Mouse (Mus musculus): ENCODE measurements at regions not wholly inside any gene's neighbourhood (a gene's known extent, or its start where the extent isn't known, plus 50 kb on each side); places are given as distances from the start of the nearest gene placed in this dataset.

GRCm38 (mm10) chr8:107642241-107642640 is 54.0 kb upstream of the Psmd7 start:
- no peaks in the 10 kb centered on the region for H3K4me1 ChIP-seq (ENCODE audit: control insufficient read depth, insufficient read depth, low read length)
- H3K27ac ChIP-seq (ENCODE audit: insufficient read depth, low read length) = no peak overlapping the region
- no peak for TF ChIP-seq POLR2A (IDR thresholded peaks at IDR 0.05; ENCODE audit: extremely low read depth, insufficient read depth, low read length)
- no peak for TF ChIP-seq CTCF (IDR thresholded peaks at IDR 0.05; ENCODE audit: extremely low read depth, insufficient read depth, low read length)
- H3K4me3 ChIP-seq (ENCODE audit: insufficient read depth, low read length) = no peak overlapping the region

- TF ChIP-seq CTCF (IDR thresholded peaks at IDR 0.05; ENCODE audit: extremely low read depth, insufficient read depth, low read length) (no peak), POLR2A (IDR thresholded peaks at IDR 0.05; ENCODE audit: extremely low read depth, insufficient read depth, low read length) (no peak)
- Histone ChIP-seq H3K27ac (ENCODE audit: insufficient read depth, low read length) (no peak overlapping the region), H3K4me3 (ENCODE audit: insufficient read depth, low read length) (no peak overlapping the region), H3K4me1 (ENCODE audit: control insufficient read depth, insufficient read depth, low read length) (no peaks in the 10 kb centered on the region)
Measured at GRCm38 (mm10) chr8:107647936-107648335, 59.7 kb upstream of the Psmd7 start.

GRCm38 (mm10) chr8:107650306-107650705 is 62.0 kb upstream of the Psmd7 start:
- TF ChIP-seq CTCF (IDR thresholded peaks at IDR 0.05; ENCODE audit: extremely low read depth, insufficient read depth, low read length) (no peak), POLR2A (IDR thresholded peaks at IDR 0.05; ENCODE audit: extremely low read depth, insufficient read depth, low read length) (no peak)
- Histone ChIP-seq H3K4me1 (ENCODE audit: control insufficient read depth, insufficient read depth, low read length) (no peaks in the 10 kb centered on the region), H3K27ac (ENCODE audit: insufficient read depth, low read length) (no peak overlapping the region), H3K4me3 (ENCODE audit: insufficient read depth, low read length) (no peak overlapping the region)

GRCm38 (mm10) chr8:107651424-107651823 is 63.2 kb upstream of the Psmd7 start:
- Histone ChIP-seq H3K27ac (ENCODE audit: insufficient read depth, low read length) (no peak overlapping the region), H3K4me1 (ENCODE audit: control insufficient read depth, insufficient read depth, low read length) (no peaks in the 10 kb centered on the region), H3K4me3 (ENCODE audit: insufficient read depth, low read length) (no peak overlapping the region)
- no peak for TF ChIP-seq CTCF (IDR thresholded peaks at IDR 0.05; ENCODE audit: extremely low read depth, insufficient read depth, low read length)

GRCm38 (mm10) chr8:107652226-107652625 is 64.0 kb upstream of the Psmd7 start:
- H3K4me1 ChIP-seq (ENCODE audit: control insufficient read depth, insufficient read depth, low read length) = no peaks in the 10 kb centered on the region
- H3K27ac ChIP-seq (ENCODE audit: insufficient read depth, low read length) = no peak overlapping the region
- no peak overlapping the region for H3K4me3 ChIP-seq (ENCODE audit: insufficient read depth, low read length)
- TF ChIP-seq CTCF (IDR thresholded peaks at IDR 0.05; ENCODE audit: extremely low read depth, insufficient read depth, low read length) (no peak), POLR2A (IDR thresholded peaks at IDR 0.05; ENCODE audit: extremely low read depth, insufficient read depth, low read length) (no peak)

GRCm38 (mm10) chr8:107653711-107654110 is 65.4 kb upstream of the Psmd7 start:
- H3K4me1 ChIP-seq (ENCODE audit: control insufficient read depth, insufficient read depth, low read length) = no peaks in the 10 kb centered on the region
- H3K4me3 ChIP-seq (ENCODE audit: insufficient read depth, low read length) = no peak overlapping the region
- no peak overlapping the region for H3K27ac ChIP-seq (ENCODE audit: insufficient read depth, low read length)
- TF ChIP-seq CTCF (IDR thresholded peaks at IDR 0.05; ENCODE audit: extremely low read depth, insufficient read depth, low read length) (no peak), POLR2A (IDR thresholded peaks at IDR 0.05; ENCODE audit: extremely low read depth, insufficient read depth, low read length) (no peak)

- no peak overlapping the region for H3K4me3 ChIP-seq (ENCODE audit: insufficient read depth, low read length)
- no peak overlapping the region for H3K27ac ChIP-seq (ENCODE audit: insufficient read depth, low read length)
- H3K4me1 ChIP-seq (ENCODE audit: control insufficient read depth, insufficient read depth, low read length) = no peaks in the 10 kb centered on the region
- TF ChIP-seq CTCF (IDR thresholded peaks at IDR 0.05; ENCODE audit: extremely low read depth, insufficient read depth, low read length) (no peak), POLR2A (IDR thresholded peaks at IDR 0.05; ENCODE audit: extremely low read depth, insufficient read depth, low read length) (no peak)
Measured at GRCm38 (mm10) chr8:107656622-107657021, 68.4 kb upstream of the Psmd7 start.

GRCm38 (mm10) chr8:107657741-107658140 is 69.5 kb upstream of the Psmd7 start:
- Histone ChIP-seq H3K4me1 (ENCODE audit: control insufficient read depth, insufficient read depth, low read length) (no peaks in the 10 kb centered on the region), H3K27ac (ENCODE audit: insufficient read depth, low read length) (no peak overlapping the region), H3K4me3 (ENCODE audit: insufficient read depth, low read length) (no peak overlapping the region)
- no peak for TF ChIP-seq POLR2A (IDR thresholded peaks at IDR 0.05; ENCODE audit: extremely low read depth, insufficient read depth, low read length)
- TF ChIP-seq CTCF (IDR thresholded peaks at IDR 0.05; ENCODE audit: extremely low read depth, insufficient read depth, low read length) = no peak

- Histone ChIP-seq H3K4me3 (ENCODE audit: insufficient read depth, low read length) (no peak overlapping the region), H3K27ac (ENCODE audit: insufficient read depth, low read length) (no peak overlapping the region), H3K4me1 (ENCODE audit: control insufficient read depth, insufficient read depth, low read length) (no peaks in the 10 kb centered on the region)
- no peak for TF ChIP-seq CTCF (IDR thresholded peaks at IDR 0.05; ENCODE audit: extremely low read depth, insufficient read depth, low read length)
- TF ChIP-seq POLR2A (IDR thresholded peaks at IDR 0.05; ENCODE audit: extremely low read depth, insufficient read depth, low read length) = no peak
Measured at GRCm38 (mm10) chr8:107658386-107658785, 70.1 kb upstream of the Psmd7 start.

- H3K4me1 ChIP-seq (ENCODE audit: control insufficient read depth, insufficient read depth, low read length) = no peaks in the 10 kb centered on the region
- H3K4me3 ChIP-seq (ENCODE audit: insufficient read depth, low read length) = no peak overlapping the region
- H3K27ac ChIP-seq (ENCODE audit: insufficient read depth, low read length) = no peak overlapping the region
- TF ChIP-seq POLR2A (IDR thresholded peaks at IDR 0.05; ENCODE audit: extremely low read depth, insufficient read depth, low read length) = no peak
- TF ChIP-seq CTCF (IDR thresholded peaks at IDR 0.05; ENCODE audit: extremely low read depth, insufficient read depth, low read length) = no peak
Measured at GRCm38 (mm10) chr8:107660624-107661023, 72.4 kb upstream of the Psmd7 start.

GRCm38 (mm10) chr8:107669608-107670007 is 81.3 kb upstream of the Psmd7 start:
- no peak overlapping the region for H3K27ac ChIP-seq (ENCODE audit: insufficient read depth, low read length)
- no peaks in the 10 kb centered on the region for H3K4me1 ChIP-seq (ENCODE audit: control insufficient read depth, insufficient read depth, low read length)
- TF ChIP-seq CTCF (IDR thresholded peaks at IDR 0.05; ENCODE audit: extremely low read depth, insufficient read depth, low read length) (no peak), POLR2A (IDR thresholded peaks at IDR 0.05; ENCODE audit: extremely low read depth, insufficient read depth, low read length) (no peak)
- H3K4me3 ChIP-seq (ENCODE audit: insufficient read depth, low read length) = no peak overlapping the region
